Mouse (Mus musculus) liver, embryonic 13.5 days (tissue): ENCODE measurements around the gene Lmf1. TPM values are rescaled to one million over a fixed set of nuclear protein-coding genes. Genes with fewer than 3 reads are reported as not detected.

Experiments
- ATAC-seq: fragments of 200-750 bp; cut with Nextera tagmentation; 2 replicates; pipeline ENCODE4 v1.8.0; 2017; ENCODE audit warnings: low read depth, mild to moderate bottlenecking, moderate number of reproducible peaks, moderate library complexity
- DNase-seq: peaks from one replicate; pipeline ENCODE4 v3.0.0; 2022
- H3K27ac ChIP-seq: fragments of 300-500 bp; sonication (generic); 2 replicates; pipeline ENCODE4 v1.5.1; 2015; ENCODE audit warnings: moderate library complexity, mild to moderate bottlenecking, inconsistent platforms
- H3K27me3 ChIP-seq: fragments of 300-500 bp; sonication (generic); 2 replicates; pipeline ENCODE4 v1.6.1; 2015; ENCODE audit warnings: mild to moderate bottlenecking, inconsistent platforms
- H3K36me3 ChIP-seq: fragments of 300-500 bp; sonication (generic); 2 replicates; pipeline ENCODE4 v1.6.1; 2015; ENCODE audit warnings: mild to moderate bottlenecking, inconsistent platforms
- H3K4me1 ChIP-seq: fragments of 300-500 bp; sonication (generic); replicated peaks from 2 replicates; pipeline ENCODE4 v1.6.1; 2015; ENCODE audit warnings: inconsistent platforms
- H3K4me2 ChIP-seq: fragments of 300-500 bp; sonication (generic); 2 replicates; pipeline ENCODE4 v1.6.1; 2015; ENCODE audit warnings: inconsistent platforms, mild to moderate bottlenecking, moderate library complexity
- H3K4me3 ChIP-seq: fragments of 300-500 bp; sonication (generic); replicated peaks from 2 replicates; pipeline ENCODE4 v1.5.1; 2015; ENCODE audit warnings: mild to moderate bottlenecking, inconsistent platforms
- H3K9ac ChIP-seq: fragments of 300-500 bp; sonication (generic); 2 replicates; pipeline ENCODE4 v1.6.1; 2015; ENCODE audit warnings: mild to moderate bottlenecking, inconsistent platforms
- H3K9me3 ChIP-seq: fragments of 300-500 bp; sonication (generic); replicated peaks from 2 replicates; pipeline ENCODE4 v1.6.1; 2016; ENCODE audit warnings: inconsistent platforms
- WGBS: fragments of 180-500 bp; shearing (Covaris S2); methylation state at CpG from one replicate; pipeline ENCODE4 v1.1.7; 2015; ENCODE audit not compliant: insufficient replicate concordance; 5-methylcytosine and 5-hydroxymethylcytosine counted together
- polyA plus RNA-seq: library from polyadenylated mRNA; unstranded; fragments of >200 nt; fragmentation: Nextera tagmentation; extraction: Ambion mirVana; gene quantifications from 2 replicates; pipeline ENCODE4 v1.2.1, GENCODE M21; 2015

The Lmf1 gene
- polyA plus RNA-seq, 1 experiment from 2014 or later, result 11.6 TPM

DNA sequence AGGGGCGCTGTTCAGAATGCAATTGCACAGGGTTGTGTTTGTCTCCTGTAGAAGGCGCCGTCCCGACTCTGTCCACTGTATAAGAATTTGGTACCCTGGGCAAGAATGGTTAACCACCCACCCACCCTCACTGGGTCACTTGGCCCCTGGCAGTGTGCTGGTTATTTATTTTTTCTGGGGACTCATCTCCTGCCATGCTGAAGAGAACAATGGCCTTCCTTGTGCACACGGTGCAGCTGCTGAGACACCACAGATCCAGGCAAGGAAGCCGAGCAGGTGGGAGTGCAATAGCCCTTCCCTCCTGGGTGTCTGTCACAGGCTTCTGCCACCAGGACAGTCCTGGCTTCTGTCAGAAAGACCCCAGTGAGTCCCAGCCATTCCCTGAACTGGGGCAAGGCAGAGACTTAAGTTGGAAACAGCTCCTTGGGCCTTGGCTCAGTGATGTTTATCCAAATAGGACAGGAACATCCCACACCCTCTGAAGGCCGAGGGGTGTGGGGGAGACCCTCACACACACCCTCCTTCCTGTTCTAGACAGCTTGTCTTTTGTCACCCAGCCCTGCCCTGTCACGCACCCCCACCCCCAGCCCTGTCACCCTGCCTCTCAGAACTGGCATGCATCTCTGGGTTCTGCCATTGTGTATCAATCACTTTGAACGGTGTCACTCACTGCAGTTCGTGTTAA lies 30.1 kb downstream of the Lmf1 start:
- Histone ChIP-seq H3K9ac (no peak overlapping the region), H3K4me2 (no peak overlapping the region), H3K27me3 (no peaks in the 10 kb centered on the region), H3K4me3 (no peak overlapping the region), H3K36me3 (peaks cover 5% of the 10 kb centered on the region; the same call in 1 of the 2 replicates), H3K27ac (no peak overlapping the region), H3K4me1 (peaks cover 3% of the 10 kb centered on the region; the same call in 1 of the 2 replicates), H3K9me3 (no peaks in the 10 kb centered on the region)
- 69% methylated on average over 10 of the region's 10 CpGs for WGBS
- ATAC-seq, result no peak
- DNase-seq, result no peak

DNA sequence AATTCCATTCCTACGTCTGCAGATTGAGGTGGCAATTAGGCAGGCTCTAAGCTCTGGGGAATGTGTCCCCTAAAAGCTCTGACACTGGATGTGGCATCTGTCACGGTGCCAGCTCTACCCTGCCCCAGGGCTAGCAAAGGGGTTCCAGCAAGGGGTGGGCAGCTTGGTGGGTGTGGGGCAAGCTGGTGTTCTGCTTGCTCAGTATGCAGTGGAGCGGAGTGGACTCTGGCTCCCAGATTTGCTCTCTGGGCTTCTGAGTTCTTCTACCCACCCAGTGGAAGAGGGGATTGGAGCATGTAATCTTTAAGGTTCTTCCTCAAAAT lies 30.6 kb downstream of the Lmf1 start:
- Histone ChIP-seq H3K27me3 (no peaks in the 10 kb centered on the region), H3K4me3 (no peak overlapping the region), H3K9ac (no peak overlapping the region), H3K9me3 (no peaks in the 10 kb centered on the region), H3K27ac (no peak overlapping the region), H3K4me2 (no peak overlapping the region), H3K4me1 (no peaks in the 10 kb centered on the region), H3K36me3 (peaks cover 6% of the 10 kb centered on the region; the same call in 1 of the 2 replicates)
- 60% methylated on average over 3 of the region's 3 CpGs for whole genome bisulfite sequencing
- no peak for ATAC-seq
- DNase-seq, result no peak

DNA sequence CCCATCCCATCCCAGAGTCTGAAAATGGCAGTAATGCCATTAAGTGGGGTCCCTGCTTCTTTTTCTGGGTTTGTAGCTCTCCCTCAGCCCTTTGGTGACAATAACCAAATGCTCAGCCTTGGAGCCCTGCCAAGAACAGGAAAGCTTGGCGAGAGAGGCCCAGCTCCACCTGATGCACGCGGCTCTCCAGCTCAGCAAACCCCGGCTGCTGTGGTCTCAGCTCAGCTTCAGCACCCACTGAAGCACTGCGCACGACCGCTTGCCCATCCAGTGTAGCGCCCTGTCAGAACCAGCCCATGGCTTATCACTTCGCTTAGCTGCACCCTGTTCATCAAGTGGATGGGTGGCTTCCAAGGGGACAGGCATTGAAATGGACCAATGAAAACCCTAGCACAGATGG lies 31.3 kb downstream of the Lmf1 start:
- Histone ChIP-seq H3K9ac (no peak overlapping the region), H3K4me3 (no peak overlapping the region), H3K27ac (no peak overlapping the region), H3K9me3 (no peaks in the 10 kb centered on the region), H3K4me2 (no peak overlapping the region), H3K27me3 (no peaks in the 10 kb centered on the region), H3K36me3 (peaks cover 6% of the 10 kb centered on the region; the same call in 1 of the 2 replicates), H3K4me1 (no peaks in the 10 kb centered on the region)
- WGBS, result 64% methylated on average over 9 of the region's 9 CpGs
- DNase-seq (no peak), ATAC-seq (no peak)

DNA sequence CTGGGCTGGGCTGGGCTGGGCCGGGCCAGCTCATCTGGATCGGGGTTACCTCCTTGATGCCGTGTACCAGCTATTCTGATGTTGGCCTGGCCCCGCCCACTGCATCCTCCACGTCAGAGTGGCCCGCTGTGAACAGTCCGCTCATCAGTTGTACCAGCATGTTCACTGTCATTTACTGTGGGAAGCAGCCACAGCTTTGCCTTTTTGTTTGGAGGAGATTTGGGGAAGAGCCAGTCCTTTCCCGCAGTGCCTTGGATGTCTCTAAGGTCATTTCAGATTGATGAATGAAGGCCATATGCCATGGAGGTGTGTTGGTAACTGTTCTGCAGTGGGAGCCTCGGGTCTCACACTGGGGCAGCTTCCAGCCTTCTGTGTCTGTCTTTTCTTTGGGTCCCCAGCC lies 33.7 kb downstream of the Lmf1 start:
- no peak overlapping the region for H3K27ac ChIP-seq
- WGBS, result 74% methylated on average over 9 of the region's 9 CpGs

DNA sequence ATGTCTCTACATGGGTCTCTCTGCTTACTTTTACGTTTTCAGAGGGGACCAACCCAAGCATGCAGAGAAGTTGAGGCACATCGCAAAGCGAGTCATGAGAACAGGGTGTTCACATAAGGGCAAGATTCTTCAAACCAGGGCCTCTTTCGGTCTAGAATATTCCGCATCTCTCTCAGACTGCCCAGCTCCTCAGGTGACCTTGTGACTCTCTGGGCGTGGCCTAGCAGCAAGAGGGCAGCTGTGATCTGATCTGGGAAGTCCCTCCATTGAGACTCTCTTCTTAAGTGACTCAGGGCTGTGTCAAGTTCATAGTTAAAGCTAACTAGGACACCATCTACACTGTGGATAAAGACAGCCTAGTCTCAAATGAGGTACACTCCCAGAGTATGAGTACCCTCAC lies 34.4 kb downstream of the Lmf1 start:
- no peak for ATAC-seq
- H3K4me2 ChIP-seq, result no peak overlapping the region
- DNase-seq, result no peak
- H3K27ac ChIP-seq, result no peak overlapping the region
- no peaks in the 10 kb centered on the region for H3K27me3 ChIP-seq
- no peak overlapping the region for H3K9ac ChIP-seq
- H3K9me3 ChIP-seq, result no peaks in the 10 kb centered on the region
- 81% methylated on average over 6 of the region's 6 CpGs for WGBS
- H3K4me1 ChIP-seq, result no peaks in the 10 kb centered on the region
- H3K4me3 ChIP-seq, result no peak overlapping the region
- peaks cover 6% of the 10 kb centered on the region; the same call in 1 of the 2 replicates for H3K36me3 ChIP-seq

More for the DNA sequence above, 33.7 kb downstream of the Lmf1 start:
- peaks cover 6% of the 10 kb centered on the region; the same call in 1 of the 2 replicates for H3K36me3 ChIP-seq
- H3K4me2 ChIP-seq, result no peak overlapping the region
- no peaks in the 10 kb centered on the region for H3K9me3 ChIP-seq
- no peak overlapping the region for H3K4me3 ChIP-seq
- no peak for DNase-seq
- H3K4me1 ChIP-seq, result no peaks in the 10 kb centered on the region
- no peak for ATAC-seq
- no peaks in the 10 kb centered on the region for H3K27me3 ChIP-seq
- H3K9ac ChIP-seq, result no peak overlapping the region

DNA sequence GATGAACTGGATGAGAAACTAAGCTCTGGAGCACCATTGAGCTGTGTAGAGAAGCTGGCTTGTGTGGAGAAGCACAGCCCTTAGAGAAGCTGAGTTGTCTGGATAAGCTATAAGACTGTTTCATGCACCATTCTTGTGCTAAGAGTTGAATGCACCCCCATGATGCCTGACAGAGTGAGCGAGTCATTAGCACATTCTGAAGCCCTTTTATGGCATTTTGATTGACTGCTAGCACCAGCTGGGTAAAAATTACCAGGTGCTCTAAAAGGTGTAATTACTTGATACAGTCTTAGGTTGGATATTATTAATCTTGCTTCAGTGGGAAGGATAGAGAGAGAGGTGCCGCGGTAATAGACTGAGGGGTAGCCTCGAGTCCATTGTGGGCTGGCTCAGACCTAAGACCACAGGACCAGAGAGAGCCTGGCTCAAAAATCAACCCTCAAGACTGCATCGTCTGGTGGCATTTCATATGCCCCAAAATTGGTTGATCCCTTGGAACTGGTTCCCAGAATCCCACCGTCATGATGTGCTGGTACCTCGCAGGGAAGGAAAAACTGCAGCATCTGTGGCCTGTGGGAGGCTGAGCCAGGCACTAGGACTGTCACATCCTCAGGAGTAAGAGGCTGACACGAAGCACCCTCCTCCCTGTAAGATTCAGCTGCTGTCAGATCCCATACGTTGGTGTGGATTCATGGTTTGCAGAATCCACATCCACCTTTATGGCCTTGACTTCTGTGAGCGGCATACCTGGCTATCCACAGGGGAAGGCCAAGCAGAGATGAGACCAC lies 36.0 kb downstream of the Lmf1 start:
- DNase-seq (no peak), ATAC-seq (no peak)
- no peak overlapping the region for H3K4me2 ChIP-seq
- WGBS, result 76% methylated on average over 10 of the region's 10 CpGs
- H3K4me3 ChIP-seq, result no peak overlapping the region
- H3K9me3 ChIP-seq, result no peaks in the 10 kb centered on the region
- H3K27me3 ChIP-seq, result no peaks in the 10 kb centered on the region
- no peak overlapping the region for H3K9ac ChIP-seq
- H3K36me3 ChIP-seq, result peaks cover 6% of the 10 kb centered on the region; the same call in 1 of the 2 replicates
- no peak overlapping the region for H3K27ac ChIP-seq
- H3K4me1 ChIP-seq, result no peaks in the 10 kb centered on the region

DNA sequence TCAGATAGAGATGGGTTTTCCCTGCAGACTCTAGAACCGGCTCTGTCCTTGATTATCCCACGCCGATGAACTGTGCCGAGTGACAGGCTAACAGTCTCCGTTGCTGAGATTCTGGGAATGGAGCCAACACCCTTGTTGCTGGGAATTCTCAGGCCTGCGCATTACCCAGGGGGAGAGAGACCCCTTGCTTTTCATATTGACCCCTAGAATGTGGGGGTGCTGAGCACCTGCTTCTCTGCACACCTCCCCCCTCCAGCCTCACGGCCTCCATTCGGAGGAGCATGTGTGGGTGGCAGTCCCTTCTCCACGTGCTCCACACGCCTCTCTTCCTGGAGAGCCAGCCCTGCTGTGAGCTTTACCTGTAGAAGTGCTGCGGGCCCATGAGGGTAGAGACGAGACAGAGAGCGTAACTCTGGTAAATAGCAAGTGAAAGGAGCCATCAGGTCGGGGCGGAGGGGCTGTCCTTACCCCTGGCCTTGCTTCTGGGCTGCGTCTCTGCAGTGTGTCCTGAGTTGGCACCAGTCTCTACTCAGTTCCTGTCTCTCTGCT lies 39.7 kb downstream of the Lmf1 start:
- H3K27me3 ChIP-seq, result no peaks in the 10 kb centered on the region
- H3K4me2 ChIP-seq, result no peak overlapping the region
- 80% methylated on average over 16 of the region's 16 CpGs for WGBS
- H3K27ac ChIP-seq, result no peak overlapping the region
- H3K4me3 ChIP-seq, result no peak overlapping the region
- no peak for DNase-seq
- no peaks in the 10 kb centered on the region for H3K9me3 ChIP-seq
- peaks cover 5% of the 10 kb centered on the region; the same call in 1 of the 2 replicates for H3K36me3 ChIP-seq
- H3K4me1 ChIP-seq, result no peaks in the 10 kb centered on the region
- H3K9ac ChIP-seq, result no peak overlapping the region
- no peak for ATAC-seq

DNA sequence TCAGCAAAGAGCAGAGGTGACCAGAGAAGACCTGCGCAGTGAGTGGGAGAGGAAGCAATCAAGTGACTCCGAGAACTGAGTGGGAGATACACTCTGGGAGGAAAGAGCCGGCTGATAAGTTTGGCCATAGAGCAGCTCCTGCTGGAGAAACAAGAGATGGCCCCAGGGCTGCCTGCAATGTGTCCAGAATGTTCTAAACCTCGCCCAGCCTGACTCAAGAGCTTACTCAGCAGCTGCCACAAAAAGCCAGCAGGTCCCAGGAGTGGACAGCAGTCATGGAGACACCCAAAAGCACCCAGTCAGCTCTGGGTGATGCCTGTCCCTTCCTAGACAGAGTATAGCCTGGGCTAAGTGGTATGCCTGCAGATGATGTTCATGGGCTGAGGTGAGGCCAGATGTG lies 44.6 kb downstream of the Lmf1 start:
- WGBS, result 58% methylated on average over 4 of the region's 4 CpGs
- DNase-seq, result no peak
- Histone ChIP-seq H3K9ac (no peak overlapping the region), H3K4me1 (0 out of 2 replicates have a peak, but pooled peaks cover 3% of the 10 kb centered on the region), H3K4me2 (no peak overlapping the region), H3K27ac (no peak overlapping the region), H3K9me3 (no peaks in the 10 kb centered on the region), H3K36me3 (no peaks in the 10 kb centered on the region), H3K27me3 (no peaks in the 10 kb centered on the region), H3K4me3 (no peak overlapping the region)
- no peak for ATAC-seq

DNA sequence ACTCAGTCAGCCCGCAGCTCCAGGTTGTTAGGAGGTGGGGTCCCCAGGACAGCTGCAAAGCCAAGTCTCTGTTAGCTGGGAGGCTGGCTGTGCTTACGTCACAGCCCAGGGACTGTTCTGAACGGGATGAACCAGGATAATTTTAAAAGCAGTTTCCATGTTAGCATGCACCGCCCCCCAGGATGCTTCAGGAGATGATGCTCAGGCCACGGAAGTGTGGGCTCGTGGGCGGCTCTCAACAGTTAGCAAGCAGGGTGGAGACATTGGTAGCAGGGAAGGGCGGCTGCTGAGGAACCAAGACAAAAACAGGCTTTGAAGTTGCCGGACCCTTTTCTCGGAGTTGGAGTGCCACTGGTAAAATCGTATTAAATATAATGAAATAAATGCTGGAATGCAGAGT lies 45.0 kb downstream of the Lmf1 start:
- Histone ChIP-seq H3K36me3 (no peaks in the 10 kb centered on the region), H3K4me1 (0 out of 2 replicates have a peak, but pooled peaks cover 3% of the 10 kb centered on the region), H3K9me3 (no peaks in the 10 kb centered on the region), H3K27ac (no peak overlapping the region), H3K9ac (no peak overlapping the region), H3K4me2 (no peak overlapping the region), H3K4me3 (no peak overlapping the region), H3K27me3 (no peaks in the 10 kb centered on the region)
- no peak for ATAC-seq
- DNase-seq, result no peak
- WGBS, result 74% methylated on average over 11 of the region's 11 CpGs

DNA sequence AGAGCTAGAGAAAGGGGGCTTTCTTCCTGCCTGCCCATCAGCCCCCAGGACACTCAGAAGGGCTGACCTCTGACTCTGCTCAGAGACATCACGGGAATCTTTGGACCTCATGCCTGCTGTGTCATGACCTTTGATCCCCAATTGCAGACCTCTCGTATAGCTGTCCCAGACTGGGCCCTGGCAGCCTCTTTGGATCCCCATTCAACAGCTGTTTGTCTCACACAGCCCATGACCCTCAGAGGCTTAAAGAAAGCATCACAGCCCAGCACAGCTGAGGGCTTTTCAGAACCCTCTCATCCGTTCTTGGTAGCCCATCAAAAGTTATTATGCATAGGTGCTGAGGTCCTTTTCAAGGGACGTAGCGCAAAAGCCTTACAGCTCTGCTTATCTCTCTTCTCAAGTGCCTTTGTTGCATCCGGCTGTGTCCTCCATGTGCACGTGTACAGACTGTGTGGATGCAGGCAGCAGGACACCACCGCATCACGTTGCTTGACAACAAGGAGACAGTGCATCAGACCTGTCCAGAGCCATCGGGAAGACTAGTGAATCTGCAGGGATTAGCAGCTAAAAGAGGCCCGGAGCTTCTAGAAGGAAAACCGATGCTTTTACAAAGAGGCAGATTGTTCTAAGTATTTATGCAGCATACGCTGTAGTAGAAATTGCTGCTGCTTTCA lies 45.7 kb downstream of the Lmf1 start:
- Histone ChIP-seq H3K9me3 (no peaks in the 10 kb centered on the region), H3K4me1 (0 out of 2 replicates have a peak, but pooled peaks cover 3% of the 10 kb centered on the region), H3K36me3 (no peaks in the 10 kb centered on the region), H3K4me3 (no peak overlapping the region), H3K27me3 (no peaks in the 10 kb centered on the region), H3K27ac (no peak overlapping the region), H3K9ac (no peak overlapping the region), H3K4me2 (no peak overlapping the region)
- ATAC-seq (no peak), DNase-seq (no peak)
- 68% methylated on average over 13 of the region's 13 CpGs for WGBS

DNA sequence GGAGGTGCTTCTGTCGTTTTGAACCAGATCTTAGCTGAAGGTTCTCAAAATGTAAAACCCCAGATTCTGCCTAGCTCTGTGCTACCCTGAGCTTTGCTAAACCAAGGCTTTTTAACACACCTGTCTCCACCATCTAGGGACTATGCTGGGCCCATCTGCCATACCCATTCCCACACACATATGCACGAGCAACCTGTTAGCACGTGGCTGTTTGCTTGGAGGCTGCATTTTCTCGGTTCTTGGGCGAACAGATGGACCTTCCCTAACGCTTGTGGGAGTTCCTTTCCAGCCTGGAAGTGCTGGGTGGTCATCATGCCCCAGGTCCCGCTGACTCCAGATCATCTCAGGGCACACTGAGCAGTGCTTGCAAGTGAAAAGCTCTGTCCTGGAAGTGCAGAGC lies 46.4 kb downstream of the Lmf1 start:
- no peak overlapping the region for H3K27ac ChIP-seq
- WGBS, result 74% methylated on average over 7 of the region's 7 CpGs
- H3K9ac ChIP-seq, result no peak overlapping the region
- H3K9me3 ChIP-seq, result no peaks in the 10 kb centered on the region
- no peaks in the 10 kb centered on the region for H3K36me3 ChIP-seq
- no peak for DNase-seq
- 0 out of 2 replicates have a peak, but pooled peaks cover 3% of the 10 kb centered on the region for H3K4me1 ChIP-seq
- ATAC-seq, result no peak
- H3K4me3 ChIP-seq, result no peak overlapping the region
- no peaks in the 10 kb centered on the region for H3K27me3 ChIP-seq
- H3K4me2 ChIP-seq, result no peak overlapping the region
